In genomic region chr1:152817794-152818193, GRCm38 (mm10) we compare ENCODE assay signal across 8 mouse cellular contexts. TPM values are rescaled to one million over a fixed set of nuclear protein-coding genes. Genes with fewer than 3 reads are reported as not detected.
DNase-seq lines count a peak whose midpoint lies in the region; ATAC-seq and TF ChIP-seq lines count a peak whose summit lies in the region.

No protein-coding gene starts in this region.

- 12% methylated on average over 10 of the region's 10 CpGs for WGBS in hindbrain, embryonic 14.5 days
- whole genome bisulfite sequencing in stomach, postnatal 0 days, result 35% methylated on average over 10 of the region's 10 CpGs

- no peak for ATAC-seq in hindbrain, embryonic 14.5 days (ENCODE audit: low FRiP score)
- ATAC-seq in stomach, postnatal 0 days (ENCODE audit: low FRiP score, low TSS enrichment), result no peak

- DNase-seq in retina, postnatal 1 day, result peak; percentile 32
- DNase-seq in retina, embryonic 14.5 days (ENCODE audit: low spot score), result no peak
- peak; percentile 33 for DNase-seq in gastrocnemius, postnatal 10 days
- DNase-seq in hindbrain, embryonic 14.5 days (ENCODE audit: low spot score), result peak; percentile 55
- DNase-seq in lung, postnatal 36 days, result peak; percentile 64
- DNase-seq in stomach, postnatal 0 days (ENCODE audit: low spot score), result no peak
- no peak for DNase-seq in thymus, postnatal 25 days
- DNase-seq in cerebellum, adult 9-10 months, result no peak

- no peak for TF ChIP-seq CTCF in stomach, postnatal 0 days (IDR thresholded peaks at IDR 0.05; ENCODE audit: low read depth)

- TF ChIP-seq EP300 in stomach, postnatal 0 days (optimal IDR thresholded peaks at IDR 0.05), result no peak

- H3K4me1 ChIP-seq in hindbrain, embryonic 14.5 days (replicated peaks; ENCODE audit: control insufficient read depth, insufficient read depth, low read length), result peaks cover 25% of the 10 kb centered on the region
- no peaks in the 10 kb centered on the region for H3K4me1 ChIP-seq in stomach, postnatal 0 days (replicated peaks; ENCODE audit: control insufficient read depth, insufficient read depth)

- H3K4me2 ChIP-seq in hindbrain, embryonic 14.5 days (replicated peaks), result no peak overlapping the region
- H3K4me2 ChIP-seq in stomach, postnatal 0 days (replicated peaks; ENCODE audit: low read depth), result no peak overlapping the region

- H3K36me3 ChIP-seq in hindbrain, embryonic 14.5 days (replicated peaks; ENCODE audit: control insufficient read depth, insufficient read depth), result no peaks in the 10 kb centered on the region
- H3K36me3 ChIP-seq in stomach, postnatal 0 days (ENCODE audit: control insufficient read depth, insufficient read depth, low read length), result no peaks in the 10 kb centered on the region

- H3K27ac ChIP-seq in hindbrain, embryonic 14.5 days, result 0 out of 2 replicates have a peak overlapping the region, but pooled peaks have one; percentile 23
- H3K27ac ChIP-seq in stomach, postnatal 0 days (replicated peaks), result 0 out of 2 replicates have a peak overlapping the region, but pooled peaks have one; percentile 18

- no peak overlapping the region for H3K9ac ChIP-seq in hindbrain, embryonic 14.5 days
- no peak overlapping the region for H3K9ac ChIP-seq in stomach, postnatal 0 days (ENCODE audit: low read length)

- no peak overlapping the region for H3K4me3 ChIP-seq in hindbrain, embryonic 14.5 days (replicated peaks; ENCODE audit: low read length)
- no peak overlapping the region for H3K4me3 ChIP-seq in stomach, postnatal 0 days (ENCODE audit: low read depth, low read length)

- no peaks in the 10 kb centered on the region for H3K9me3 ChIP-seq in hindbrain, embryonic 14.5 days (ENCODE audit: control insufficient read depth, low read length)
- no peaks in the 10 kb centered on the region for H3K9me3 ChIP-seq in stomach, postnatal 0 days (ENCODE audit: control insufficient read depth, low read length)

- H3K27me3 ChIP-seq in hindbrain, embryonic 14.5 days (ENCODE audit: control insufficient read depth, insufficient read depth, low read length), result no peaks in the 10 kb centered on the region
- H3K27me3 ChIP-seq in stomach, postnatal 0 days (ENCODE audit: control insufficient read depth, insufficient read depth, low read length), result no peaks in the 10 kb centered on the region

RNA-seq across cellular contexts. Expression of gene Ncf2, which starts 17.8 kb away (rescaled TPM):
- 1 to 10 TPM; 2.5 to 2.8 TPM for total RNA-seq in gastrocnemius, postnatal 10 days (2021)
- polyA plus RNA-seq in hindbrain, embryonic 14.5 days (2014; fragmentation: Nextera tagmentation; extraction: Ambion mirVana), result 2.2 and 3.6 TPM in 2 replicates
- polyA plus RNA-seq in stomach, postnatal 0 days (2015; fragmentation: Nextera tagmentation; extraction: Ambion mirVana), result 2.5 and 2.6 TPM in 2 replicates

RNA-seq across cellular contexts. Expression of gene Arpc5, which starts 51.5 kb away (rescaled TPM):
- 10 to 100 TPM; 38.2 to 49.0 TPM for total RNA-seq in gastrocnemius, postnatal 10 days (2021)
- polyA plus RNA-seq in hindbrain, embryonic 14.5 days (2014; fragmentation: Nextera tagmentation; extraction: Ambion mirVana), result 336 and 364 TPM in 2 replicates
- polyA plus RNA-seq in stomach, postnatal 0 days (2015; fragmentation: Nextera tagmentation; extraction: Ambion mirVana), result 350 and 355 TPM in 2 replicates

RNA-seq across cellular contexts. Expression of gene Rgl1, which starts 51.6 kb away (rescaled TPM):
- total RNA-seq in gastrocnemius, postnatal 10 days (2021), result 10 to 100 TPM; 29.3 to 37.1 TPM
- 20.0 and 20.9 TPM in 2 replicates for polyA plus RNA-seq in hindbrain, embryonic 14.5 days (2014; fragmentation: Nextera tagmentation; extraction: Ambion mirVana)
- 21.0 and 23.0 TPM in 2 replicates for polyA plus RNA-seq in stomach, postnatal 0 days (2015; fragmentation: Nextera tagmentation; extraction: Ambion mirVana)

Comparison
In these comparisons a context has a peak if more than half of its experiments do, and no peak if none do; other contexts are left out.
1. DNase-seq: peak in retina, postnatal 1 day (single experiment), gastrocnemius, postnatal 10 days (single experiment), hindbrain, embryonic 14.5 days (single experiment) and lung, postnatal 36 days (single experiment); none in retina, embryonic 14.5 days (single experiment), stomach, postnatal 0 days (single experiment), thymus, postnatal 25 days (single experiment) and cerebellum, adult 9-10 months (single experiment).